Mouse (Mus musculus): ENCODE measurements at regions not wholly inside any gene's neighbourhood (a gene's known extent, or its start where the extent isn't known, plus 50 kb on each side); places are given as distances from the start of the nearest gene placed in this dataset.

DNA sequence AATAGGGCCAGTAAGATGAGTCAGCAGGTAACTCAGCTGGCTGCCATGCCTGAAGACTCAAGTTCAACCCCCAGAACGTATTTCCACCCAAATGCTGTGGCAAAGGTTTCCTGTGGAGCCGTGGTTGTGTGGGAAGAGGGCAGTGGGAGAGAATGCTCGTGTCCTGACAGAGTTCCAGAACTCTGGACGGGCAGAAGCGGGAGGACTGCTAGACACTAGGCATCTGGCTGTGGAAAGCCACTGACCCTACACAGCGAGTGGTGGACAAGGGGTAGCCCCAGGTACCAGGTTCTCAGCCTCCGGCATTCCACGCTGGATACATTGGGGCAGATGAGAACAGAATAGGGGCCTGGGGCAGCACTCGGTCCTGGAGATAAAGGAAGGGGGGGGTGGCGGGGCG is 69.6 kb upstream of the Acsl3 start:
- POLR2A ChIA-PET: interaction anchor here in 2 of 4 experiments (0.7 to 3.0 kb wide), 9 partner anchors 10 to 71 kb away, joined by 3 to 14 read pairs (median 3); no protein-coding TSS in a partner anchor
- CTCF ChIA-PET: interaction anchor here in 1 of 4 experiments (0.6 kb wide), 1 partner anchor 23 kb away, joined by 3 read pairs; no protein-coding TSS in a partner anchor

- ChIA-PET POLR2A (interaction anchor here in 2 of 4 experiments (0.7 to 3.0 kb wide), 5 partner anchors 10 to 70 kb away, joined by 3 to 13 read pairs (median 3); no protein-coding TSS in a partner anchor), CTCF (interaction anchor here in 1 of 4 experiments (0.6 kb wide), 1 partner anchor 23 kb away, joined by 3 read pairs; no protein-coding TSS in a partner anchor)
These were observed 69.0 kb upstream of the Acsl3 start for GRCm38 (mm10) chr1:78588660-78589059.

GRCm38 (mm10) chr1:78590558-78590957 is 67.1 kb upstream of the Acsl3 start:
- POLR2A ChIA-PET: interaction anchor here in 1 of 4 experiments (1.4 kb wide), 2 partner anchors 19 to 24 kb away, joined by 4 read pairs; no protein-coding TSS in a partner anchor
- CTCF ChIA-PET: no interaction called here

DNA sequence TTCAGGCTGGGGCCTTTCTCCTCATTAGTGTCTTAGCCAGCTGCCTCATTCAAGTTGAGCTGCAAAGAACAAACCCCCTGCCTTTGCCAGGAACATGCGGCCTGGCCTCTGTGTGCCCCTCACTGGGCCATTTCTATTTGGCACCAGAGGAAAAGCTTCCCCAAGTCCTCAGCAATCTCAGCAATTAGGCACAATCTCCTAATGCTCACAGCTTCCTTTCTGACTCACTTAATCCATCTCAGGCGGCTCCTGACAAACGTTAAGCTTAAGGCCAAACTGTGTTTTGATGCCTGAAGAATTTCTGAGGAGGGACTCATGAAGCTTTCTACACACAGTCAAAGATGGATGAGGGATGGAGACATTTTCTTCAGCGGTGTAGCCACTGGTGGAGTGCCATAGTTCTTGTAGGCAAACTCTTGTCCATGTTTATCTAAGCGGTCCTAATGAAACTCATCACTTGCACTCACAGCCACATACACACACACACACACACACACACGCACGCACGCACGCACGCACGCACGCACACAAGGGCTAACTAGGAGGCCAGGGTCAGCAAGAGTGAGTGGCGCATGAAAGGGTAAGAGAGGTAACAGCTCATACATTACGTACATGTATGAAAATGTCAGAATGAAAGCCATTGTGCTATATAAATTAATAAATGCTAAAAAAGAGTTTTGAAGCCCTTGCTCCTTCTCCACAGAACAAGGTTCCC is 63.5 kb upstream of the Acsl3 start:
- CTCF ChIA-PET: interaction anchor here in 2 of 4 experiments (0.6 to 1.2 kb wide), 2 partner anchors 52 to 69 kb away, joined by 4 read pairs; no protein-coding TSS in a partner anchor
- POLR2A ChIA-PET: interaction anchor here in 3 of 4 experiments (0.5 to 2.9 kb wide), 31 partner anchors 10 to 637 kb away, joined by 3 to 15 read pairs (median 5); partner anchors contain the start of genes Acsl3 (in 2 of the 3) and Utp14b (in 2 of the 3)

- ChIA-PET POLR2A (interaction anchor here in 2 of 4 experiments (0.8 to 2.6 kb wide), 15 partner anchors 9 to 70 kb away, joined by 3 to 15 read pairs (median 4); no protein-coding TSS in a partner anchor), CTCF (no interaction called here)
These were observed 62.0 kb upstream of the Acsl3 start for GRCm38 (mm10) chr1:78595521-78596139.

DNA sequence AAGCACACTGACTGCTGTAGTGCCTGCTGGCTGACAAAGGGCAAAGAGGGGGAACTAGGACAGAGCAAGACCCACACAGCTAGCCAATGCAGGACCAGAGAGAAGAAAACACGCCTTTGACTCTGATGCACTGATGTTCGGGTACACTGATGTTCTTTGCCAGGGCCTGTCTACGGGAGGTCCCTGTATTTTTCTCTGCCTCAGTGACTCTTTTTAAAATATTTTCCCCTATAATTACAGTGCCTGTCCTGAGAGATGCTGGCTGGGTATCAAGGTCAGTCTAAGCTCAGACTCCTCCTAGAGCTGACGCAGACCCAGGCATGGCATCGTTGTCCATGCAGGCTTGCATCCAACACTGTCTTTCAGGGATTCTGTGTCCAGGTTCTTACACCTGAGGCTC is 59.1 kb upstream of the Acsl3 start:
- POLR2A ChIA-PET: interaction anchor here in 2 of 4 experiments (0.5 to 10.2 kb wide), 13 partner anchors 7 to 111 kb away, joined by 3 to 120 read pairs (median 4); partner anchors contain the start of genes Acsl3 (in 2 of the 2) and Utp14b (in 2 of the 2)
- CTCF ChIA-PET: interaction anchor here in 1 of 4 experiments (1.1 kb wide), 1 partner anchor 73 kb away, joined by 5 read pairs; no protein-coding TSS in a partner anchor

- POLR2A ChIA-PET: interaction anchor here in 2 of 4 experiments (0.7 to 10.2 kb wide), 10 partner anchors 9 to 68 kb away, joined by 3 to 120 read pairs (median 10); partner anchors contain the start of genes Acsl3 (in 2 of the 2) and Utp14b (in 2 of the 2)
These were observed 57.0 kb upstream of the Acsl3 start for GRCm38 (mm10) chr1:78600666-78601065.

GRCm38 (mm10) chr1:78601568-78601967 is 56.1 kb upstream of the Acsl3 start:
- CTCF ChIA-PET: interaction anchor here in 1 of 4 experiments (1.0 kb wide), 1 partner anchor 65 kb away, joined by 3 read pairs; no protein-coding TSS in a partner anchor
- POLR2A ChIA-PET: interaction anchor here (0.6 to 10.2 kb wide), 21 partner anchors 9 to 138 kb away, joined by 3 to 120 read pairs (median 4); partner anchors contain the start of genes Acsl3 (in 2 of the 4) and Utp14b (in 2 of the 4)

More at GRCm38 (mm10) chr1:78600666-78601065, 57.0 kb upstream of the Acsl3 start:
- CTCF ChIA-PET: no interaction called here

DNA sequence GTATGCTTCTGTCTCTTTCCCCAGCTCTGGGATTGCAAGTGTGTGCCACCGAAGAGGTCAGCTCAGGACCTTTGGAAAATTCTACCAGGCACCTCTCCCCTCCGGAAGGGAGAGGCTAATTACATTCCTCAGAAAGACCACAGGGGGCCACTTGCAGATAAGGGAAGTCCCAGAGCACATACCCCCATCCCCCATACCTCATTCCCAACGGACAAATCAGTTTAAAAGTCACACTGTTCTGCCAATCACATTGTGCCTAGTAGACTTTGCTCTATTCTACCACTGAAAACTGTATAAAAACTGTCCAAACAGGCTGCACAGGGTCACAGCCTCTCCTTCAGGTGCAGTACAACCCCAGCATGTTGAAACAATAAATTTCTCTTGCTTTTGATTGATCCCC is 55.6 kb upstream of the Acsl3 start:
- ChIA-PET POLR2A (interaction anchor here (0.6 to 10.2 kb wide), 23 partner anchors 8 to 138 kb away, joined by 3 to 120 read pairs (median 4); partner anchors contain the start of genes Acsl3 (in 2 of the 4) and Utp14b (in 2 of the 4)), CTCF (interaction anchor here in 2 of 4 experiments (0.7 to 1.0 kb wide), 2 partner anchors 66 to 1713 kb away, joined by 3 read pairs; no protein-coding TSS in a partner anchor)

DNA sequence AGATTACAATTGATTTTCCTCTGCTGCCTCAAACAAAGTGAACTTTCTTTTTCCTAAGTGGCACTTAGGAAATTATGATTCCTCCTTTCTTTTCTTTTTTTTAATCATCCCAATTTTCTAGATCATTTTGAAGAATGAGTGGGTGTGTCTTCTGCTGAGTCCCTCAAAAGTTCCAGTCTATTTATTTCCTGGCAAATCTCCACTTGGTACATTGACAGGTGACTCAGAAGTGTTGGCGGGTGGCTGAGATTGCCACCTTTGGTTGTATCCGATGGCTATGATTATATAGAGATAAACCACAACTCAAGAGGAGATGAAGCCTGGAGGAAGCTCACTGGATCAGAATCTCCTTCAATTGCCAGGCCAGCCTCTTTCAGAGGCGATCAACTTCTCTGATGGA is 54.7 kb upstream of the Acsl3 start:
- CTCF ChIA-PET: interaction anchor here in 2 of 4 experiments (0.6 kb wide), 2 partner anchors 35 to 244 kb away, joined by 3 read pairs; no protein-coding TSS in a partner anchor
- POLR2A ChIA-PET: interaction anchor here in 2 of 4 experiments (0.6 to 10.2 kb wide), 17 partner anchors 10 to 100 kb away, joined by 3 to 120 read pairs (median 4); partner anchors contain the start of genes Acsl3 (in 2 of the 2) and Utp14b (in 2 of the 2)

- ChIA-PET CTCF (interaction anchor here in 1 of 4 experiments (0.5 kb wide), 1 partner anchor 1146 kb away, joined by 4 read pairs; no protein-coding TSS in a partner anchor), POLR2A (interaction anchor here in 2 of 4 experiments (0.9 to 10.2 kb wide), 11 partner anchors 8 to 118 kb away, joined by 3 to 120 read pairs (median 6); partner anchors contain the start of genes Acsl3 (in 1 of the 2) and Utp14b (in 1 of the 2))
These were observed 52.6 kb upstream of the Acsl3 start for GRCm38 (mm10) chr1:78604820-78605550.
